Mouse (Mus musculus) neural tube, embryonic 10.5 days (tissue): ENCODE results near the gene Cul3.
A peak's percentile ranks its signal among the peaks of the same experiment; 100 is the strongest.

ENCODE experiments used
- DNase-seq: peaks from one replicate; pipeline ENCODE4 v3.0.0-alpha.2; 2017; ENCODE audit warnings: low spot score; ENCODE audit errors: extremely low spot score

Cul3 gene

GRCm38 (mm10) chr1:80315533-80316045 lies 24.7 kb downstream of the Cul3 start:
- DNase-seq, result no peak

DNA sequence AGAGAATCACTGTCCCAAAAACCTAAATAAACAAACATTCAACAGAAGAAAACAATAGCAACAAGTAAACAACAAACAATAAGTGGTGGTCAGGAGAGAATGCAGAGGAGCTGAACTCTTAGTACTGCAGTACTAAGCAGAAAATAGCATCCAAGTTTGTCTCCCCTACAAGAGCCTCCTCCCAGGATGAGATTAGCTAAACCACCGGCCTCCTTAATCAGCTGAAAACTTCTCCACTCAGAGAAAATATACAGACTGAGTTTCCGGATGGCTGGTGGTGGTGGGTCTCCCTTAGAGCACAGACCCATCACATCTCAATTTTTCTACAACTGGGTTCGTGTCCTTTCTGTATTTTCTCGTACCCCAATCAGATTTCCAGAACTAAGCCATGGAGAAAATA lies 47.0 kb downstream of the Cul3 start:
- no peak for DNase-seq

DNA sequence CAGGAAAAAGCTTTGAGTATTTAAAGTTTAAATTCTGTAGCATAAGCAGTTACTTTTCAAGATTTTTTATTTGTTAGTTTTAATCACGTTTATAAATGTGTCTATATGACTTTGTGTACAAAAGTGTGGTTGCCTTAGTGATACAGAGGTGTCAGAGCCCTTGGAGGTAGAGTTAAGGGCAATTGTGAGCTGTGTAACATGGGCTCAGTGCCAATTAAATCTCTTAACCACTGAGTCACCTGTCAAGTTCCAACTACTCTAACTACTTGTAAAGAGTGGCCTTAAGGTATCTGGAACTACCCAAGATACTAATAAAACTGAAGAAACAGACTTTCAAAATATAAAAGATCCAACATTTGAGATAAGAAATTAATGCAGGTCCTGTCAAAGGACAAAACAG lies 61.5 kb downstream of the Cul3 start:
- no peak for DNase-seq

GRCm38 (mm10) chr1:80260443-80260842 lies 79.8 kb downstream of the Cul3 start:
- DNase-seq, result no peak

- DNase-seq, result no peak
Observed at GRCm38 (mm10) chr1:80258632-80259031, 81.6 kb downstream of the Cul3 start.

DNA sequence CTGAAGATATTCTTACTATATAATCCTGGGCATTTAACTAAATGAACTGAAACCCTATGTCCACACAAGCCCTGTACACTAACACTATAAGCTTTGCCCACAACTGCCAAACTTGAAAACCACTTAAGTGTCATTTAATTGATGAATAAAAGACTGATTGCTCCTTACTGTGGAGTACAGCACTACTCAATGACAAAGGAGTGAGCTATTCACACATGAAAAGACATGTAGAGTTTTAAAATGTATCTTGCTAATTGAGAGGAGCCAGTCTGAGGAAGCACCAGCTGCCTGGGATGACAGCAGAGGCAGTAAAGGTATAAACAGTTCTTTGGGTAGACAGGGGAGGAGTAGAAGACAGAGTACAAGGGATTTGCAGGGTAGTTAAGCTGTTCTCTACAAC lies 87.0 kb downstream of the Cul3 start:
- DNase-seq, result no peak

- no peak for DNase-seq
Observed at GRCm38 (mm10) chr1:80250247-80250646, 90.0 kb downstream of the Cul3 start.

- no peak for DNase-seq
Observed at GRCm38 (mm10) chr1:80247131-80247530, 93.1 kb downstream of the Cul3 start.

- DNase-seq, result no peak
Observed at GRCm38 (mm10) chr1:80244123-80244522, 96.2 kb downstream of the Cul3 start.

GRCm38 (mm10) chr1:80241579-80241978 lies 98.7 kb downstream of the Cul3 start:
- no peak for DNase-seq

GRCm38 (mm10) chr1:80240017-80240660 lies 100.1 kb downstream of the Cul3 start:
- DNase-seq, result peak; percentile 17

DNA sequence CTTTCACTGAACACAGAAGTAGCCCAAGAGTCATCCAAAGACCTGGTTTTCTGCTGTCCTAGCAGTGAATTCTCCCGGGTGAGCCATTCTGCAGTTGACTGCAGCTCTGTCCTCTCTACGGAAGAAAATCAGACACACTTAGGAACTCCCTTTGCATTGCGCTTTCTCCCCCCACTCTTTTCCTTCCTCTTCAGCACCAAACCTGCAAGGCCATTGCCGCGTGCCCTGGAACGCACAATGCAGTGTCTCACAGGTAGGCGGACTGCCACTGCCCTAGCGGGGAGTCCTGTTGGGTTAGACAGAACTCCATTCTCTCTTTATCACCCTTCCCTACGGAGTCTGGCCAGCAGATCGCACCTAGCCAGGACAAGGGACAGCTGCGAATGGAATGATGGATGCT lies 100.8 kb downstream of the Cul3 start:
- no peak for DNase-seq

- no peak for DNase-seq
Observed at GRCm38 (mm10) chr1:80236951-80237702, 103.2 kb downstream of the Cul3 start.

DNA sequence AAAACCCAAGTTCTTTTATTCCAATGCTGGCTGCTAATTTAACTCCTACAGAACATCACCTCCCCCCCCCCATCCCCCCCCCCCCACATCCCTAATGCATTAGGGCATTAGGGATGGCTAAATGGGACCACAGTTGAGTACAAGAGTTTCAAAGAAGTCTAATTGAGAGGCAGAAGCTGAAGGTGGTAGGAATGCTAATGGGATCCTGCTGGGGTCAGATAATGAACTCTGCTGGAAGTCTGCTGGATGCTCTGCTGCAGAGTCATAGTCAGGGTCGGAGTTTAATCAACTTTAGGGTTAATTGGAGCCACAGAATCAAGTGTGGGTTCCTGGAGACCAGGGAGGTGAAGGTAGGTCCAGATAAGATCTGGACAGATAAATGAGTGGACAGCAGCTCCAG lies 104.2 kb downstream of the Cul3 start:
- no peak for DNase-seq

DNA sequence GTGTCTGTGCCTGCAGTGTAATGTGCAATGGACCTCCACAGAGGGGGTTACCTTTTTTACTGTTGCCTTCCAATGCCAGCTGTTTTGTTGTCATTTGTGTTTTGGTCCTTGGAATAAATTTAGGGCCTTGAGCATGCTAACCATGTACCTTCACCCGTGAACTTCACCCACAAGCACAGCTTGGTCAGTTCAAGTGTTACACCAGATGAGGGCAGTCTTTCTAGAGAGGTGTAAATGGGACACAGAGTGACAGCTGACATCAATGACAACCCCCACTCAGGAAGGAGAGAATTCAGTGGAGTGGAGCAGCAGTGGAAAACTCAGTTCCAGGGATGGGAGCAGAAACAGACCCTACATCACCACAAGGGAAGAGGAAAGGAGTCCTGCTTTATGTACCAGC lies 109.7 kb downstream of the Cul3 start:
- DNase-seq, result no peak

DNA sequence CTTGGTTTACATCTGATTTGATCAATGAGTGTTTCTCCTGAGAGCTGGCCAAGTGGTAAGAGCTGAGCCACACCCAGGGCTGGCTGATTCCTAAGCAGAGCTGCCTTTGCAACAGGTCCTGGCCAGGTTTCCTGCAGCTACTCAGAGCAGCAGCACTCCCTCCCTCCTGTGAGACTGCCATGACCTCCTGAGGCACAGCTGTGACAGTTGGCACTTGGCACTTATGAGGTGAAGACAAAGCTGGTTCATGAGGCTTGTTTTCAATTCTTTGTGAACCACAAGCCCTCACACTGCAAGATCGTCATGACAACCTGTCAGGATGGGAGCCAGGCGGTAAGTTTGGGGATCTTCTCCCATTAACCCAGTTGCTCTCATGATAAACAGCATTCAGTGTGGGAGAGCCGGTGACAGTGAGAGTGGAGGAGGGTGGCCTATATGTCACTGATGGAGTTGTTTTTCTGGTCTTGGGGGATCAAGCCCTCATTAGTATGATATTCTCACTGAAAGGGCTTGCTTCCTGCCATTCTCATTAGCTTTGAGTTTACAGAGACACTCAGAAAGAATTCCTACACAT lies 115.4 kb downstream of the Cul3 start:
- no peak for DNase-seq

DNA sequence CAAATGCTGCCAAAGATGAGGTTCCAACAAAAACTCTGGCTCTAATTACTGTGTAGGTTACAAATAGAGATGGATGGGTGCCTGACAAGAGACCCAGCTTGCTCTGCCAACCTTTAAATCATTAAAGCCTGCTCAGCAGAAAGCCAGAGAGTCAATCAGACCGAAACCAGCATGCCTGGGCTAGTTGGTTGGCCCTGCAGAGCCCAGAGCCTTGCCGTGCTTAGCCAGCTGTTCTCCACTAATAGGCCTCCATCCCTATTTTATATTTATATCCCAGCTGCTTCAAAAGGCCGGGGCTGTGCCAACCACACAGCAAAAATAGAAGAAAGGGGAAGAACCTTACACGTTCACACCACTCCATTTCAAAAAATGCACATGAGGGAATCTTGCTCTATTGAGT lies 119.1 kb downstream of the Cul3 start:
- DNase-seq, result no peak

GRCm38 (mm10) chr1:80218268-80218667 lies 122.0 kb downstream of the Cul3 start, which contains the start of gene Fam124b:
Fam124b (minus strand) TSS chr1:80218473.
- DNase-seq, result no peak
